Mouse (Mus musculus) embryonic facial prominence, embryonic 10.5 days (tissue): ENCODE results near the gene Phb2. TPM values are rescaled to one million over a fixed set of nuclear protein-coding genes. Genes with fewer than 3 reads are reported as not detected.
A peak's percentile ranks its signal among the peaks of the same experiment; 100 is the strongest.

Experiments used
- DNase-seq: peaks from one replicate; pipeline ENCODE4 v3.0.0-alpha.2; 2017; ENCODE audit warnings: low spot score
- H3K27ac ChIP-seq: fragments of 300-500 bp; sonication (generic); replicated peaks from 2 replicates; pipeline ENCODE4 v1.5.1; 2016; ENCODE audit warnings: mild to moderate bottlenecking
- H3K27me3 ChIP-seq: fragments of 300-500 bp; sonication (generic); replicated peaks from 2 replicates; pipeline ENCODE4 v1.6.1; 2016; ENCODE audit warnings: low read depth, mild to moderate bottlenecking; ENCODE audit not compliant: poor library complexity, severe bottlenecking
- H3K36me3 ChIP-seq: fragments of 300-500 bp; sonication (generic); replicated peaks from 2 replicates; pipeline ENCODE4 v1.6.1; 2016; ENCODE audit warnings: mild to moderate bottlenecking, moderate library complexity
- H3K4me1 ChIP-seq: fragments of 300-500 bp; sonication (generic); 2 replicates; pipeline ENCODE4 v1.6.1; 2016
- H3K4me3 ChIP-seq: fragments of 300-500 bp; sonication (generic); 2 replicates; pipeline ENCODE4 v1.5.1; 2016; ENCODE audit warnings: mild to moderate bottlenecking, moderate library complexity
- H3K9me3 ChIP-seq: fragments of 300-500 bp; sonication (generic); 2 replicates; pipeline ENCODE4 v1.6.1; 2016; ENCODE audit warnings: mild to moderate bottlenecking
- WGBS: fragments of 180-500 bp; shearing (Covaris S2); methylation state at CpG from one replicate; pipeline ENCODE4 v1.1.7; 2016; 5-methylcytosine and 5-hydroxymethylcytosine counted together
- polyA plus RNA-seq: library from polyadenylated mRNA; unstranded; fragments of >200 nt; fragmentation: Nextera tagmentation; extraction: Ambion mirVana; gene quantifications from 2 replicates; pipeline ENCODE4 v1.2.1, GENCODE M21; 2016

Gene Phb2
- polyA plus RNA-seq, 1 experiment from 2014 or later, result 473 TPM

DNA sequence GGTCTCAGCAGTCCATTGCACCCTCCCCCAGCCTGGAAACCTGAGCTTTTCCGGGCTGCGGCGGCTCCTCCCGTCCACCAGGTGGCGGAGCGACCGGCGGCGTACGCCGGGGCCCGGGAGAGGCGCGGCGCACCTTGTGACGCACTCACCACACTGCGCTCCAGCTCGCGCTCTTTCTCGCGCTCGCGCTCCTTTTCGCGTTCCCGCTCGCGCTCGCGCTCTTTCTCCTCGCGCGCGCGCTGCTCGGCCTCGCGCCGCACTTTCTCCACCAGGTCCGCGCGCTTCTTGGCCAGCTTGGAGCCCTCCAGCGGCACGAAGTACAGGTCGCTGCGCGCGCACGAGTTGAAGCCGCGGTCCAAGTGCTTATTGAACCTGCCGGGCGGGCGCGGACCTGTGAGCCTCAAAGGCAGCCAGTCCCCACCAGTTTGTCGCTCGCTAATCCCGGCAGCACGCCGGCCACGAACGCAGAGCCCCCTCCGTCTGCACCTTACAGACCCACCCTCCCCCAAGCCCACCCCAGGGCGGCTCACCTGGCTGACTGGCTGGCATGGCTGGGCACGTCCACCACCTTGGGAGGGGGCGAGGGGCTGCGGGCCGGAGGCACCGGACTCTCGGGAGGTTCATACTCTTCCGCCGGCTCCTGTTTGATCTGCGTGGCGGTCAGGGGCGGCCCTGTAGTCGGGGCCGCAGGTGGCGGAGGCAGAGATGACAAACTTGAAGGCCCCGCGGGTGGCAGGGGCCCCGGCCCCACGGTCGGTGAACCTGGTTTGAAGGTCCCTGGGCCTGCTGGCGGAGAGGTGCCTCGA, 33.6 kb downstream of the Phb2 start:
- 1% methylated on average over 85 of the region's 85 CpGs for WGBS
- peaks cover 75% of the 10 kb centered on the region for H3K36me3 ChIP-seq
- H3K4me1 ChIP-seq, result peaks cover 44% of the 10 kb centered on the region
- no peaks in the 10 kb centered on the region for H3K27me3 ChIP-seq
- peak; percentile 97 for DNase-seq
- peak overlapping the region; percentile 94 for H3K27ac ChIP-seq
- peak overlapping the region; percentile 65 for H3K4me3 ChIP-seq
- no peaks in the 10 kb centered on the region for H3K9me3 ChIP-seq

DNA sequence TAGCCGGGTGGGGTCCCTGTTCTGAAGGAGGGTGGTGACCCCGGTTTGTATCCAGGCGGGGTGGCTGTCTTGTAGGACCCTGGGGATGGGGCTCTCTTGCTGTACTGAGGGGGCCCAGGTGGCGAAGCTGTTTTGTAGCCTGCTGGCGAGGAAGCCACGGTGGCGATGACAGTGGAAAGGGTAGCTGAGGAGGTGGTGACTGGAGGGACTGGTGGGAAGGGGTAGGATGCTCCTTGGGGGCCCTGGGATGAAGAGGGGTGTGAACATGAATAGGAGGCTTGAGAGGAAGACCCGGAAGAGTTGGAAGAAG, 34.1 kb downstream of the Phb2 start:
- Histone ChIP-seq H3K4me1 (peaks cover 42% of the 10 kb centered on the region), H3K36me3 (peaks cover 81% of the 10 kb centered on the region), H3K4me3 (peak overlapping the region; percentile 65), H3K9me3 (no peaks in the 10 kb centered on the region), H3K27me3 (no peaks in the 10 kb centered on the region), H3K27ac (peak overlapping the region; percentile 94)
- DNase-seq, result no peak
- WGBS, result 19% methylated on average over 8 of the region's 8 CpGs

DNA sequence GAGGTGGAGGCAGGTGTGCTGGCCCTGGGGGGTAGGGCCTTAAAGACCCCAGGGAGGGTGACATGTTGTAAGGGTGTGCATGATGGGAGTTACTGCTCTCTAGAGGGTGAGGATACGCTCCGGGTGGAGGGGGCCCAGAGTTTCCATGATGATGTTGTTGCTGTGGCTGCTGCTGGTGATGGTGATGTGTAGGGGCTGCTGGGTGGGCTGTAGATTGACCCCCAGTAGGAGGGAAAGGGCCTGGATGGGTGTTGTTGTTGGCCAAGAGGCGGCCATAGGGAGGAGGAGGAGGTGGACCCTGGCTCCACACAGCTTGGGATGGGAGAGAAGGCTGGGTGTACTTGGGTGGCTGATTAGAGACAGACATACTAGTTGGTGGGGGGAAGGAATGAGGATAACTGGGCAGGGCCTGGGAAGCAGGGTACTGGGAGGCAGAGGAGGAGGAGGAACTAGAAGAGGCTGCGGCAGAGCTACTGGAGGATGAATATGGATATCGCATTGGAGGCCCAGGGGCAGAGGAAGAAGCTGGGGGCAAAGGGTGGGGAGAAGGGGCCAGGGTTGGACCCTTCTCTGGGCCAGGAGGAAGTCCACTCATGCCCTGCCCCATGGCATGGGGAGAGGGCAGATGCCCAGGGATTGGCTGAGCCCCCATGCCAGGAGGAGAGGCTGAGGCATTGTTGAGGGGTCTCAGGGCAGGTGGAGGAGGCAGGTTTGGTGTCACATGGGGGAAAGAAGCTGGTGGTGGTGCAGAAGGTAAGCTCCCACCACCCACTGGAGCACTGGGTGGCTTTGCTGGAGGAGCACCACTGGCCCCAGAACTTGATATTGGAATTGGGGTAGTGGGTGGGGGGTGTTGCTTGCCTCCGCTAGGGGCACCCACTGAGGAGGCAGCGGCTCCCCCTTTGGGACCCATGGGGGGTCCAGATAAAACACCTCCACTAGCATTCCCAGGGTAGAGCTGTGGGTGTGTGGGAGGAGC, 34.8 kb downstream of the Phb2 start:
- H3K4me1 ChIP-seq, result peaks cover 37% of the 10 kb centered on the region
- peak overlapping the region; percentile 94 for H3K27ac ChIP-seq
- peak overlapping the region; percentile 65 for H3K4me3 ChIP-seq
- H3K9me3 ChIP-seq, result no peaks in the 10 kb centered on the region
- no peak for DNase-seq
- WGBS, result 88% methylated on average over 7 of the region's 7 CpGs
- peaks cover 86% of the 10 kb centered on the region for H3K36me3 ChIP-seq
- H3K27me3 ChIP-seq, result no peaks in the 10 kb centered on the region

DNA sequence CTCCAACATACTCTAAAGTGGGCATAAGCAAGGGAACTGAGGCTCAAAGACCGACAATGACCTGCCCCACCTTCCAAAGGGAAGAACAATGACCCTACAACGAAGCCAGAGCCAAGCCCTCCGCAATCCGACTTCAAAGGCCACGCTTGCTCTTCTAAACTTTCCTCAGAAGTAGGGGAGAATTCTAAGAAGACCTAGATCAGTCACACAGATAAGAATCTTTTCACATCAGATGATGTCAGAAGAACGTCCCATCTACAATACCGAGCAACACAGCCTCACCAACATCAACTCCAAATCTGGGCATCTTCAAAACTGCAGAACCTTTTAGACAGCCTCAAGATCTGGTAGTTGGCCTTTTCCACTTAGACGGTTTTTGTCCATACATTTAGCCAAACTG, 38.3 kb downstream of the Phb2 start:
- 87% methylated on average over 8 of the region's 8 CpGs for WGBS
- DNase-seq, result no peak

DNA sequence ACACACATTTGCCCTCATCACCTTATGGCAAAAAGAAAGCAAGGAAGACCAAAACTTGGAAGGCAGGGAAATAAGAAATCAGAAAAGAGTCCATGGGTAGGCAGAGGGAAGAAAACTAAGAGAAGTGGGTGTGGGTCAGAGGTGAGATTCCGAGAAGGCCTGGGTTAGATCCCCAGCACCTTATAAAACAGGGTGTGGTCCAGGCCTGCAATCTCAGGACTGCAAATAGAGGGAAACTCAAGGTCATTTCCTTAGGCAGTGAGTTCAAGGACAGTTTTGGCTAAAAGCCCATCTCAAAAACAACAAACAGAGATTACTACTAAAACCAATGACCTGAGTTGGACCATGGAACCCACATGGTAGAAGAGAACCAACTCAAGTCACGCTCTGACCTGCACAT, 41.7 kb downstream of the Phb2 start:
- H3K4me3 ChIP-seq, result no peak overlapping the region
- no peaks in the 10 kb centered on the region for H3K9me3 ChIP-seq
- no peak for DNase-seq
- peaks cover 38% of the 10 kb centered on the region for H3K36me3 ChIP-seq
- WGBS, result 88% methylated on average over 2 of the region's 2 CpGs
- peaks cover 39% of the 10 kb centered on the region for H3K4me1 ChIP-seq
- H3K27ac ChIP-seq, result no peak overlapping the region
- no peaks in the 10 kb centered on the region for H3K27me3 ChIP-seq

More for the DNA sequence above, 38.3 kb downstream of the Phb2 start:
- no peak overlapping the region for H3K4me3 ChIP-seq
- H3K9me3 ChIP-seq, result no peaks in the 10 kb centered on the region
- no peaks in the 10 kb centered on the region for H3K27me3 ChIP-seq
- H3K36me3 ChIP-seq, result peaks cover 66% of the 10 kb centered on the region
- no peak overlapping the region for H3K27ac ChIP-seq
- peaks cover 33% of the 10 kb centered on the region for H3K4me1 ChIP-seq

DNA sequence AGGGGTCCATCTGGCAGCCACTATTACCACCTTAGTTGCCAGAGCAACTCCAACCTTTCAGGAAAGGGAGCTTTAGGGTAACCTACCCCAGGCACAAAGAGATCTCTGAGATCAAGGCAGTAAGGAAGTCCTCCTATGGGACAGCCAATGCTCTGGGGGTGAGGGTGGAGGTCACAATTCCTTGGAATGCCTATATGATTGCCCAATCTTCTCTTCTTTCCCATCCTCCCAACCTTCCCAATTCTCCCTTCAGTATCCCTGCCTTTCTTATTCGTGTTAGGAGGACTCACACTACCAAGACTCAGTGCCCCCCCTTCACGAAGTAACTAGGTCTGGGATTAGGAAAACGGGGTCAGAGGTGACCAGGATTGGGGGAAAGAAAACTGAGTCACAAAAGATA, 43.2 kb downstream of the Phb2 start:
- Histone ChIP-seq H3K27ac (peak overlapping the region; percentile 98), H3K9me3 (no peaks in the 10 kb centered on the region), H3K36me3 (peaks cover 25% of the 10 kb centered on the region), H3K27me3 (no peaks in the 10 kb centered on the region), H3K4me3 (peak overlapping the region; percentile 81), H3K4me1 (peaks cover 46% of the 10 kb centered on the region)
- 4% methylated on average over 3 of the region's 3 CpGs for WGBS
- no peak for DNase-seq

DNA sequence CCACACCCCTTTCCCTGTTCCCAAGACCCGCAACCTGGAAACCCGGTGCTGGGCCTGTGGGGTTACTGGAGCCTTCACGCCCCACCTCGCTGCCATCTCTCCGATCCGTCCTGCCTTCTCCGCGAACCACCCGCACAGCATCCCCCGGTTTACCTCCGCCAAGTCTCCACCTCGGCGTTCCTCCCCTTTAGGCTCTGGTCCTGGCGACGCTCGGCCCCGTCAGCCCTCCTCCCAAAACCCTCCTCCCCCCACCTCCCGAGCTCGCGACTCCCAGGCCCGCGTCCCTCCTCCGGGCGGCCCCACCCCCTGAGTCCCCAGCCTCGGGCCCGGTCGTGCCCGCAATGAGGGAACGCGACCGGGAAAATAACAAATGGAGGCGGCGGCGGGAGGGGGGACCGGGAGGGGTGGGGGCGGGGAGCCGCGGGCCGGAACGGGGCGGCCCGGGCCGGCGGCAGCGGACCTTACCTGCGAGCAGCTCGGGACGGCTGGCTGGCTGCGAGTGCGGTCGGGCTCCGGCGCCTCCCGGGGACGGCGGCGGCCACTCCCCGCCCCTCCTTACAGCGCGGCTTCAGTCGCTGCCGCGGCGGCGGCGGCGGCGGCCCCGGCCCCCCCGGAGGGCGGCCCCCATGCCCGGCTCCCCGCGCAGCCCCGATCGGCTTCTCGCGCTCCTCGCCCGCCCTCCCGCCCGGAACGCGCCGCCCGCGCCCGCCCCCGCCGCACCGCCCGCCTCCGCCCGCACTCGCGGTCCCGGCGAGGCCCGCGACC, 43.9 kb downstream of the Phb2 start, which contains the start of the genes Gm45234 and Atn1:
Gene Gm45234, minus strand, starts transcription at position 191 of the 765 bp plus-strand sequence.
Gene Atn1, minus strand, starts transcription at position 694 of the 765 bp plus-strand sequence.
- Histone ChIP-seq H3K27me3 (no peaks in the 10 kb centered on the region), H3K9me3 (no peaks in the 10 kb centered on the region), H3K4me1 (peaks cover 46% of the 10 kb centered on the region), H3K4me3 (peak within 1 kb of the TSS; percentile 81), H3K36me3 (peaks cover 21% of the 10 kb centered on the region), H3K27ac (peak within 1 kb of the TSS; percentile 98)
- DNase-seq, result peak; percentile 86
- WGBS, result 2% methylated on average over 91 of the region's 100 CpGs

DNA sequence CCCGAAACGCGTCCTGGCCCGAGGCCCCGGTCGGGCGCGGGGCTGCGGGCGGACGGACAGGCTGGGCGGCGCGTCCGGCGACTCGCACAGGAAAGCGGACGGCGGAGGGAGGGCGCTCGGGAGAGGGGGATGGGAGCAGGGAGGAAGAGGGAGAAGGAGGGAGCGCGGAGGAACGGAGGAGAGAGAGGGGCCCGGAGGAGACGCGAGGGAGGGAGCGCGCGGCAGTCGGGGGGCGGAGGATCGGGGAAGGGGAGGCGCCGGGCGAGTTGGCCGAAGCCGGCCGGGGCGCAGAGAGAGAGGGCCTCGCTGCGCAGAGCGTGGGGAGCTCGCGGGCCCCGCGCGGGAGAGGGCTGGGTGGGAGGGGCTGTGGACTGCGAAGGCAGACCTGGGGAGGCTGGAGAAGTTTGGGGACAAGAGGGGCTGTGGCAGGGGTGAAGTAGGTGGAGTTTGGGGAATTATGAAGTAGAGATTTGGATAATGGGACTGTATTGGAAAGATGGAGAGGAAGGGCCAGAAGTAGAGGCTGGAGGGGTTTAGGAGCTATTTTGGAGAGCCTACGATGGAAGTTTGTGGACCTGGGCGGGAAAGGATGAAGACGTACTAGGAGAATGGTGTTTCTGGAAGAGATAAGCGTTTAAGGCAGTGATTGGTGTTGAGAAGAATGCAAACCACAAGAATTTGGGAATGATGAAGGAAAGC, 44.7 kb downstream of the Phb2 start:
- peaks cover 46% of the 10 kb centered on the region for H3K4me1 ChIP-seq
- H3K27me3 ChIP-seq, result no peaks in the 10 kb centered on the region; the same call in 1 of the 2 replicates
- under 1% methylated on average over 54 of the region's 54 CpGs for WGBS
- no peaks in the 10 kb centered on the region for H3K9me3 ChIP-seq
- DNase-seq, result peak; percentile 91
- peak overlapping the region; percentile 81 for H3K4me3 ChIP-seq
- peak overlapping the region; percentile 98 for H3K27ac ChIP-seq
- peaks cover 15% of the 10 kb centered on the region for H3K36me3 ChIP-seq

DNA sequence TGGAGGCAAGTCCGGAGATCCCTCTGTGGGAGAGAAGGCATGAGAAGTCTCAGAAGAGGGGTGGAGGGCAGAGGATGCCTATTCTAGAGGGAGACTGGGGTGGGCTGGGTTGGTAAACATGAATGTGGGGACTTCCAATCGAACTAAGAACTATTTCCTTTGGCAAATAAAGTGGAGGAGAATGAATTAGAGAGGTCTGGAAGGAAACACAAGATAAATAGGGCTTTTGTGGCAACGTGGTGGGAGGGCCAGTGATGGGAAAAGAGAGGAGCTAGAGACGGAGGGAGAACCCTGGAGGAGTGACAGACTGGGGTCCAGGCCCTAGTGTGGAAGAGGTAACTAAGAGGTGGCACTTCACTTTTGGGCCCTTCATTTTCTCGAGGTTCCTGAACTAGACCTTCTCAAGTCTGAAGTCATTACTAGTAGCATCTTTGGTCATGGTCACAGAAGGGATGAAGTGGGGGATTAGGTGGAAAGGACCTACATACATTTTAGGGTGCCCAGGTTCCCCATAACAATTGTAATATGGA, 45.3 kb downstream of the Phb2 start:
- WGBS, result 3% methylated on average over 5 of the region's 5 CpGs
- no peaks in the 10 kb centered on the region for H3K9me3 ChIP-seq
- peaks cover 46% of the 10 kb centered on the region for H3K4me1 ChIP-seq
- H3K27ac ChIP-seq, result peak overlapping the region; percentile 98
- peaks cover 5% of the 10 kb centered on the region; the same call in 1 of the 2 replicates for H3K27me3 ChIP-seq
- no peak for DNase-seq
- H3K36me3 ChIP-seq, result peaks cover 9% of the 10 kb centered on the region
- H3K4me3 ChIP-seq, result peak overlapping the region; percentile 81

DNA sequence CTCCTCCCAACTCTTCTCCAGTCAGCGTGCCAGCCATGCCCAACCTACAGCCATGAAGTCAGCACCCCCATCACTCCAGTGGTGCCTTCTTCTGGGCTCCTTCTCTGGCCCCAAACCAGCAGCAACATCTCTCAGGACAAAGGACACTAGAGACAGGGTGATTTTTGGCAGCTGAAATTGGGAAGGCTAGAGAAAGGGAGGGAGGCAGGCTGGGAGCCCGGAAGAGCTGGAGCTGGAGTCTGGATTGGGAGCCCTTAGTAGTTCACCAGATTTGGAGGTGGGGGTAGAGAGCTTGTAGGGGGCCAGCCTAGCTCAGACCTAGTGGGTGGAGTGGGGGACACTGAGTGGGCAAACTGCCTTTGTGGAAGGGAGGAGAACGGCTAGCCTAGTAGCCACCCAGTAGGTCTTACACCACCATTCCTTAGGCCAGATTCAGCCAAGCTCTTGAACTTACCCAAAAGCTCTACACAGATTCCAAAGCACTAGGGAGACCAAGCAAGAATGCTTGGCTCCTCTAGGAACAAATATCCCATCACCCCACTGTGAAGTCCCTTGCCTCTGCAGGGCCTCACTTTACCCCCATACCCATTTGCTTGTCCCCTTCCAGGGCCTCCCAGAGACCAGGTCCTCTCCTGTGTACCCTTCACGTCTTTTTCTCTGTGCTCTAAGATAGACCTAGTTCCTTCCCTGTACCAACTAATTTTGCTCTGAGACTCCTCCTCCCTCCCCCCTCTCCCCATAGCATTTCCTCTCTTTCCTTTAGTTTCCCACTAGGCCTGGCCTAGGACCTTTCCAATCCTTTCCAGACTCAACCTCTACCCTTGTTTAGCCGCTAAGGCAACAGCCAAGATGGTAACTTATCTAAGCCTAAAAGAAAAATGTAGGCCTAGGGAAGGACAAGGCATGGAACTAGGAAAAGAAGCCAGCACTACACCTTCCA, 46.0 kb downstream of the Phb2 start:
- DNase-seq, result peak; percentile 62
- Histone ChIP-seq H3K27me3 (peaks cover 13% of the 10 kb centered on the region; the same call in 1 of the 2 replicates), H3K36me3 (peaks cover 2% of the 10 kb centered on the region; the same call in 1 of the 2 replicates), H3K9me3 (no peaks in the 10 kb centered on the region), H3K27ac (peak overlapping the region; percentile 98), H3K4me3 (peak overlapping the region; percentile 81), H3K4me1 (peaks cover 46% of the 10 kb centered on the region)
- WGBS, result 27% methylated on average over 5 of the region's 5 CpGs
